Mouse (Mus musculus) CH12.LX (cell line): ENCODE data around the gene Slc10a7. TPM values are rescaled to one million over a fixed set of nuclear protein-coding genes. Genes with fewer than 3 reads are reported as not detected.

Experiments
- DNase-seq: peaks from one replicate; pipeline ENCODE4 v3.0.0-alpha.2; 2013; ENCODE audit errors: extremely low read depth
- H3K27ac ChIP-seq: 2 replicates; pipeline ENCODE4 v1.5.1; 2012; ENCODE audit warnings: low read depth, mild to moderate bottlenecking, control low read depth, moderate library complexity; ENCODE audit not compliant: insufficient read depth
- H3K27me3 ChIP-seq: replicated peaks from 2 replicates; pipeline ENCODE3; 2012; ENCODE audit warnings: inconsistent platforms
- H3K36me3 ChIP-seq, 2 experiments: replicated peaks in 1 of 2; 2 replicates each; pipeline versions ENCODE3 to v1.6.1; 2012; ENCODE audit warnings: inconsistent platforms in 1 of 2, low read length in 1 of 2, mild to moderate bottlenecking in 1 of 2, mixed read lengths in 1 of 2, moderate library complexity in 1 of 2; ENCODE audit not compliant: control insufficient read depth in 1 of 2, insufficient read depth in 1 of 2
- H3K4me1 ChIP-seq, 2 experiments: 2 replicates each; pipeline ENCODE4 v1.6.1; 2012; ENCODE audit warnings: inconsistent platforms in 1 of 2, moderate library complexity in 1 of 2; ENCODE audit not compliant: insufficient read depth in 2 of 2, control insufficient read depth in 1 of 2
- H3K4me2 ChIP-seq: 2 replicates; pipeline ENCODE4 v1.6.1; 2012; ENCODE audit warnings: low read depth, mild to moderate bottlenecking, control low read depth; ENCODE audit not compliant: poor library complexity, insufficient read depth, severe bottlenecking
- H3K4me3 ChIP-seq, 3 experiments: fragments of 150-350 bp in 1 of 3; sonication (generic) in 1 of 3; replicated peaks in 1 of 3; 2 replicates each; pipeline versions ENCODE3 to v1.5.1; 2011 to 2012; ENCODE audit warnings: low read depth in 2 of 3, low read length in 2 of 3, mild to moderate bottlenecking in 2 of 3, moderate library complexity in 2 of 3, control low read depth in 1 of 3, improper control_type of control experiment in 1 of 3, inconsistent platforms in 1 of 3, mixed read lengths in 1 of 3; ENCODE audit not compliant: poor library complexity in 1 of 3
- H3K79me2 ChIP-seq: replicated peaks from 2 replicates; pipeline ENCODE4 v1.6.1; 2012; ENCODE audit warnings: mild to moderate bottlenecking, moderate library complexity; ENCODE audit not compliant: control insufficient read depth, poor library complexity, insufficient read depth, severe bottlenecking; ENCODE audit errors: extremely low read depth
- H3K9ac ChIP-seq: 2 replicates; pipeline ENCODE4 v1.6.1; 2012; ENCODE audit warnings: low read depth, mild to moderate bottlenecking, control low read depth, moderate library complexity; ENCODE audit not compliant: insufficient read depth
- H3K9me3 ChIP-seq: replicated peaks from 2 replicates; pipeline ENCODE3; 2012; ENCODE audit warnings: low read length, inconsistent platforms, mixed read lengths
- BHLHE40 ChIP-seq: IDR thresholded peaks from 2 replicates; pipeline ENCODE4 v1.6.1; 2011; ENCODE audit warnings: mild to moderate bottlenecking, low read depth, low read length, improper control_type of control experiment
- CHD1 ChIP-seq: IDR thresholded peaks from 2 replicates; pipeline ENCODE4 v1.6.1; 2012; ENCODE audit warnings: low read depth, low read length, improper control_type of control experiment, inconsistent platforms
- E2F4 ChIP-seq: IDR thresholded peaks from 2 replicates; pipeline ENCODE4 v1.6.1; 2011; ENCODE audit warnings: low read depth, low read length, improper control_type of control experiment; ENCODE audit not compliant: insufficient replicate concordance
- EP300 ChIP-seq: IDR thresholded peaks from 2 replicates; pipeline ENCODE4 v1.6.1; 2011; ENCODE audit warnings: low read length, improper control_type of control experiment
- JUN ChIP-seq: IDR thresholded peaks from 2 replicates; pipeline ENCODE4 v1.6.1; 2011; ENCODE audit warnings: low read depth, mild to moderate bottlenecking, low read length, improper control_type of control experiment, moderate library complexity; ENCODE audit not compliant: insufficient read depth
- MAFK ChIP-seq: IDR thresholded peaks from 2 replicates; pipeline ENCODE4 v1.6.1; 2011; ENCODE audit warnings: low read length, improper control_type of control experiment; ENCODE audit not compliant: insufficient replicate concordance
- MAZ ChIP-seq: IDR thresholded peaks from 2 replicates; pipeline ENCODE4 v1.6.1; 2012; ENCODE audit warnings: low read depth, mild to moderate bottlenecking, inconsistent platforms, low read length, improper control_type of control experiment, moderate library complexity
- MEF2A ChIP-seq: IDR thresholded peaks from 2 replicates; pipeline ENCODE4 v1.6.1; 2014; ENCODE audit warnings: low read depth, mild to moderate bottlenecking, inconsistent platforms, low read length, improper control_type of control experiment, borderline replicate concordance
- MYC ChIP-seq: IDR thresholded peaks from 2 replicates; pipeline ENCODE4 v1.6.1; 2011; ENCODE audit warnings: low read depth, mild to moderate bottlenecking, improper control_type of control experiment, low read length
- NELFE ChIP-seq: IDR thresholded peaks from 2 replicates; pipeline ENCODE4 v1.6.1; 2011; ENCODE audit warnings: low read depth, low read length, improper control_type of control experiment
- PAX5 ChIP-seq: IDR thresholded peaks from 2 replicates; pipeline ENCODE4 v1.6.1; 2012; ENCODE audit warnings: low read length, inconsistent platforms, mixed read lengths
- SIN3A ChIP-seq: IDR thresholded peaks from 2 replicates; pipeline ENCODE4 v1.6.1; 2012; ENCODE audit warnings: low read length, improper control_type of control experiment, inconsistent platforms
- SMC3 ChIP-seq: IDR thresholded peaks from 2 replicates; pipeline ENCODE4 v1.6.1; 2011; ENCODE audit warnings: low read depth, low read length, improper control_type of control experiment
- USF2 ChIP-seq: conservative IDR thresholded peaks from 2 replicates; pipeline ENCODE4 v1.6.1; 2011; ENCODE audit warnings: low read depth, low read length, improper control_type of control experiment
- ZC3H11A ChIP-seq: IDR thresholded peaks from 2 replicates; pipeline ENCODE4 v1.6.1; 2012; ENCODE audit warnings: low read depth, mild to moderate bottlenecking, inconsistent platforms, low read length, improper control_type of control experiment
- ZKSCAN1 ChIP-seq: IDR thresholded peaks from 2 replicates; pipeline ENCODE4 v1.6.1; 2012; ENCODE audit warnings: low read depth, inconsistent platforms, low read length, improper control_type of control experiment, borderline replicate concordance
- ZMIZ1 ChIP-seq: IDR thresholded peaks from 2 replicates; pipeline ENCODE4 v1.6.1; 2012; ENCODE audit warnings: low read depth, mild to moderate bottlenecking, inconsistent platforms, low read length, improper control_type of control experiment
- dilution Hi-C: fragments of 300-500 bp; cut with MboI; formaldehyde crosslinking; loops from 2 replicates; pipeline ENCODE4 v1.14.3; 2020; ENCODE audit warnings: low sequenced_read_pairs; ENCODE audit not compliant: extremely low pct_unique_long_range_greater_than_20kb, extremely low pct_ligation_motif_present
- in situ Hi-C: fragments of 300-500 bp; cut with MboI; formaldehyde crosslinking; loops from 3 replicates; pipeline ENCODE4 v1.14.3; 2019; ENCODE audit warnings: low sequenced_read_pairs, low pct_ligation_motif_present, low pct_unique_long_range_greater_than_20kb, mixed read lengths
- polyA plus RNA-seq: library from polyadenylated mRNA; unstranded; fragments of >175 nt; gene quantifications from 2 replicates; pipeline ENCODE4 v1.2.1, GENCODE M21; 2012; ENCODE audit warnings: low read depth; ENCODE audit not compliant: insufficient read length
- total RNA-seq, 2 experiments: library from RNA; depleted of rRNA; stranded (reverse); fragments of 300-350 nt in 1 of 2; fragments of >200 nt in 1 of 2; gene quantifications; 2 replicates each; pipeline ENCODE4 v1.2.3; 2012 to 2014

Slc10a7 gene
- total and polyA plus RNA-seq, 3 experiments = 10.8 to 20.4 (median 16.3) TPM

- Histone ChIP-seq H3K27ac (no peak overlapping the region), H3K4me1 (peaks cover 8 to 19% of the 10 kb centered on the region in 2 experiments), H3K36me3 (no peaks in the 10 kb centered on the region), H3K9ac (no peak overlapping the region), H3K4me2 (peak overlapping the region; percentile 53; the same call in 1 of the 2 replicates), H3K79me2 (no peaks in the 10 kb centered on the region), H3K27me3 (no peaks in the 10 kb centered on the region), H3K9me3 (no peaks in the 10 kb centered on the region), H3K4me3 (peak overlapping the region in 1 of 3 experiments; percentile 37)
- in situ Hi-C loops (no loop called here), dilution Hi-C loops (no loop called here)
- DNase-seq = no peak
- no peak for TF ChIP-seq NELFE
- no peak for TF ChIP-seq E2F4
- TF ChIP-seq ZKSCAN1 = no peak
- TF ChIP-seq ZC3H11A = no peak
- no peak for TF ChIP-seq MYC
- no peak for TF ChIP-seq PAX5
Observed at GRCm38 (mm10) chr8:78771256-78771655, 262.1 kb downstream of the Slc10a7 start.

- in situ Hi-C loops = no loop called here
- Histone ChIP-seq H3K9me3 (no peaks in the 10 kb centered on the region), H3K4me3 (no peak overlapping the region), H3K36me3 (no peaks in the 10 kb centered on the region), H3K79me2 (no peaks in the 10 kb centered on the region), H3K9ac (no peak overlapping the region), H3K27ac (no peak overlapping the region), H3K27me3 (no peaks in the 10 kb centered on the region), H3K4me2 (no peak overlapping the region), H3K4me1 (peaks cover 3 to 8% of the 10 kb centered on the region in 2 experiments)
- no peak for TF ChIP-seq EP300
- no peak for TF ChIP-seq BHLHE40
- no peak for TF ChIP-seq MAZ
- no peak for TF ChIP-seq SMC3
- no peak for TF ChIP-seq MAFK
- TF ChIP-seq USF2 = no peak
- TF ChIP-seq ZMIZ1 = no peak
- no peak for TF ChIP-seq NELFE
- no peak for TF ChIP-seq MEF2A
- TF ChIP-seq SIN3A = no peak
- TF ChIP-seq CHD1 = no peak
- TF ChIP-seq JUN = no peak
- dilution Hi-C loops = no loop called here
- DNase-seq = no peak
Observed at GRCm38 (mm10) chr8:78776816-78777215, 267.7 kb downstream of the Slc10a7 start.

Other genes with a start within 250 kb of the Slc10a7 start
- gene Pou4f2, start 72.7 kb upstream of the Slc10a7 start, total RNA-seq (2012; rRNA removed) = not detected in 2 replicates
- gene Pou4f2, start 72.7 kb upstream of the Slc10a7 start, total RNA-seq (2014; rRNA removed) = not detected in 2 replicates
- gene Pou4f2, start 72.7 kb upstream of the Slc10a7 start, polyA plus RNA-seq = not detected in 2 replicates
- 103 and 134 TPM in 2 replicates for gene Rbmxl1, start 448 bp upstream of the Slc10a7 start, total RNA-seq (2012; rRNA removed)
- 191 and 195 TPM in 2 replicates for gene Rbmxl1, start 448 bp upstream of the Slc10a7 start, total RNA-seq (2014; rRNA removed)
- 226 and 241 TPM in 2 replicates for gene Rbmxl1, start 448 bp upstream of the Slc10a7 start, polyA plus RNA-seq